Mouse (Mus musculus) megakaryocyte, adult 5-6 weeks (primary cell): ENCODE measurements around the gene Uchl3. TPM values are rescaled to one million over a fixed set of nuclear protein-coding genes. Genes with fewer than 3 reads are reported as not detected.

ENCODE experiments used
- ATAC-seq: 2 replicates; pipeline ENCODE4 v1.8.0; 2016; ENCODE audit warnings: mild to moderate bottlenecking, inconsistent platforms; ENCODE audit not compliant: poor library complexity, severe bottlenecking
- total RNA-seq, 2 experiments: library from RNA; stranded (forward) in 1 of 2; stranded (reverse) in 1 of 2; fragments of 153-499, 151-499 nt in 1 of 2; fragments of 221-1000, 200-1000 nt in 1 of 2; gene quantifications; 2 replicates each; pipeline versions ENCODE4 v1.2.3 to v1.2.4; 2015 to 2017

Gene Uchl3
- 40.1 and 40.6 TPM in 2 replicates for total RNA-seq (2015)
- total RNA-seq (2017): 27.2 and 33.0 TPM in 2 replicates

- ATAC-seq: peak; percentile 95
These were observed at the start of gene Uchl3 for GRCm38 (mm10) chr14:101653581-101654525. Gene Uchl3 (plus strand): TSS chr14:101653967.

GRCm38 (mm10) chr14:101605843-101606242 is 47.9 kb upstream of the Uchl3 start:
- ATAC-seq: no peak

DNA sequence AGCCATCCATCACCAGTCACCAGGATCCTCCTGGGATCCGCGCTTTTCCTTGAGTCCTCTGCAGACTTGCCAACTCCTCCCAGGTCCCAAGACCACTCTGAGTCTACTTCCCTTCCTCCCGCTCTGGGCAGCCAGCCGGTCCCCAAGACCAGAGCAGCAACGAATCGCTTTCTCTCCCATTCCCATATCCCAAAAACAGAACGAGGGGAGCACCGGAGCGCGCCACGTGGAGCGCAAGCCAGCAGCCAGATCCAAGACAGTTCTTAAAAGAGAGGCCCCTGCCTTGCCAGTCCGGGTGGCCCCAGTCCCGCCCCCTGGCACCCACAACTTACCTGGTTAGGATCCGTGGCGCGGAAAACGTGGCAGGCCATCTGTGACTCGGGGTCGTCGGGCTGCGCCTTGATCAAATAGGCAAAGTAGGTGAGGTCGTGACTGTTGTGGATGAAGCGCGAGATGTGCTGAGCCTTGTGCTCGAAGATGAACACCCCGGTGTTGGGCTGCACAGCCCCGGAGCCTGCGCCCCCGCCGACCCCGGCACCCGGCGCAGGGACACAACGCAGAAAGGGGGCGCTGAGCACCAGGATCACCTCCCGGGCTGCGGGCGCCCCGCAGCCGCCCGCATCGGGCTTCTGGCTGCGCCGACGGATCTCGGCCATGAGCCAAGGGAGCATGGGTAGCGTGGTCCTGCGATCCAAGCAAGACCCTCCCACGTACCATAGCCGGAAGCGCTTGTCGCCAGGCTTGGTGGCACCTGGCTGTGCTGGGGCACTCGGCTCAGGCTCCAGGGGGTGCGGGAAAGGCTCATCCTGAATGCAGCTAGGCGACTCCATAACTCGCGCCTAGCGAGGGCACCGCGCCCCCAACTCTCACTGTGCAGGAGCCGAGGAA is 45.9 kb upstream of the Uchl3 start:
- peak; percentile 10 for ATAC-seq

- peak; percentile 87 for ATAC-seq
These were observed 45.0 kb upstream of the Uchl3 start, which contains the start of gene Tbc1d4 for GRCm38 (mm10) chr14:101608519-101609368. Gene Tbc1d4 (minus strand): TSS chr14:101609191.

DNA sequence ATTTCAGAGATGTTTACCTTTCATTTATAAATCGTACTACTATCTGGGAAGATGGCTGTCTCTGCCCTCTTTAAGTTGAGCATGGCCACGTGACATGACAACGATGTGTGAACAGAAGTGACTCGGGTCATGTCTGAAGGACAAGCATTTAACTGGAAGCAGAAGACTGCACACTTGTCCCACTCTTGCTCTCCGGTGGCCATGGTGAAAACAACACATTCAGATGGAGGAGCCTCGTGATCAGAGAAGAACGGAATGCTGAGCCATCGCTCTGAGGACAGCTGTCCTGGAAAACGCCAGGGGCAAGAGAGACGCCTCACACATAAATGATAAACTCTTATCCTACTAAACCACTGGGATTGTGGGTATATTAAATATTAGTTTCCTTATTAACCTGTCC is 43.1 kb upstream of the Uchl3 start:
- ATAC-seq: no peak

DNA sequence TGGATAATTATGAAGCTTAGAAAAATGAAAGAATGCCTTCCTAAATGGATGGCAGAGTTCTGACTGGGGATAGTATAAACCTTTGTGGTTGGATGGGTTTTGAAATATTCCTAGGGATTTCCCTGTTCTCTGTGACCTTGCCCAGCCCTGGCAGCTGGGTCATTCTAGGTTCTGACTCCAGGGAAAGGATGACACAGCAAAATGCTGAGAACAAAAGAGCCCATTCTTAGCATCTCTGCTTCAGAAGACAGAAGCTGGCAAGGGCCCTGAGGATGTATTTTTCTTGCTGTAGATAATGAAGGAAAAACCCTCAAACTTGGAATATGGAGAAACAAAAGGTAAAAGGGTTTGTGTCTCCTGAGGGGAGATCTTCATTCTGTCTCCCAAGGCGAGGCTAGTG is 40.6 kb upstream of the Uchl3 start:
- ATAC-seq: no peak

GRCm38 (mm10) chr14:101616178-101616577 is 37.6 kb upstream of the Uchl3 start:
- peak; percentile 38; the same call in 1 of the 2 replicates for ATAC-seq

- no peak for ATAC-seq
These were observed 36.1 kb upstream of the Uchl3 start for GRCm38 (mm10) chr14:101617680-101618079.

DNA sequence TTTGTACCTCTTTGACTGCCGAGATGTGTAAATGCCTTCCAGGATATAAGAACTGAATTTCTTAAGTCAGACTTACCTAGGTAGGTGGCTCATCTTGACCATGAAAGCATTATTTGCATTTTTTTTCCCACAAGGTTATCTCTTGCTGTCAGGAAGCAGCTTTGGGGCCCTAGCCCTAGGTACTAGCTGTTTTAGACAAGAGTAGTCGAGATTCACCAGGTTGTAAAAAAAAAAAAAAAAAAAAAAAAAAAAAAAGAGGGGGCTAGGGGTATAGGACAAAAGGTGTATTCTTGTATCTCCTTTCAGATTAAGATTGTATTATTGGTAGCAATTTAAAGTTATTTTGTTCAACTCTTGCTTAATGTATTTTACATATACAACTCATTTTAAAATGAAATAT is 23.2 kb upstream of the Uchl3 start:
- no peak for ATAC-seq

DNA sequence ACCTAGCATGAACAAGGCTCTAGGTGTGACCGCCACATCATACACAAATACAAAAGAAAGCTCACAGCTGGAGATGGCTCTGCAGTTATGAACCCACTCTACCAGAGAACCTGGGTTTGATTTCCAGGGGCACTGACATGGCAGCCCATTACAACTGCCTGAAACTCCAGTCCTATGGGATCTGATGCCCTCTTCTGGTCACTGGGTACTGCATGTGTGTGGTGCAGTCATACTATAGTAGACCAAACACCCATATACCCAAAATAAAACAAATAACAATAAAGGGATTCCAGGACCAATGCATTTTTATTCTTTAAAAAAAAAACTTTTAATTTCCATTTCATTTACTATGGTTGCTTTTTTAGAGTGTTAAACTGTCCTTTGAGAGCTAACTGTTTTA is 18.0 kb upstream of the Uchl3 start:
- no peak for ATAC-seq

DNA sequence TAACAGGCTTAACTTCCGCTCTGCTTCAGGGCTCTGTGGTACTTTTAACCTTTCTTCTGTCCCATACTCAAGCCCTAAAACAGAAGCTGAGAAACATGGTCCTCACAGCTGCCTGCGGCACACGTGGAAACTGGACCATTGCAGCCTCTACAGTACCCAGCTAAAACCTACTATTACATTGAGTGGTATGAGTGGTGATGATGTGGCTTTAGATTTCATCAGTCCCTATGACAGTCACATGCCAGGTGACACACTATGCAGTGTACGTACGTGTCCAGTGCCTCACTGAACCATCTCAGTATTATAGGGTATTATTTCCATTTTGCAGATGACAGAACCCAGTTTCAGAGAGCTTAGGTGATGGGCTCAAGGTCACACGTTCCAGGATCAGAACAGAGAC is 16.4 kb upstream of the Uchl3 start:
- ATAC-seq: no peak

DNA sequence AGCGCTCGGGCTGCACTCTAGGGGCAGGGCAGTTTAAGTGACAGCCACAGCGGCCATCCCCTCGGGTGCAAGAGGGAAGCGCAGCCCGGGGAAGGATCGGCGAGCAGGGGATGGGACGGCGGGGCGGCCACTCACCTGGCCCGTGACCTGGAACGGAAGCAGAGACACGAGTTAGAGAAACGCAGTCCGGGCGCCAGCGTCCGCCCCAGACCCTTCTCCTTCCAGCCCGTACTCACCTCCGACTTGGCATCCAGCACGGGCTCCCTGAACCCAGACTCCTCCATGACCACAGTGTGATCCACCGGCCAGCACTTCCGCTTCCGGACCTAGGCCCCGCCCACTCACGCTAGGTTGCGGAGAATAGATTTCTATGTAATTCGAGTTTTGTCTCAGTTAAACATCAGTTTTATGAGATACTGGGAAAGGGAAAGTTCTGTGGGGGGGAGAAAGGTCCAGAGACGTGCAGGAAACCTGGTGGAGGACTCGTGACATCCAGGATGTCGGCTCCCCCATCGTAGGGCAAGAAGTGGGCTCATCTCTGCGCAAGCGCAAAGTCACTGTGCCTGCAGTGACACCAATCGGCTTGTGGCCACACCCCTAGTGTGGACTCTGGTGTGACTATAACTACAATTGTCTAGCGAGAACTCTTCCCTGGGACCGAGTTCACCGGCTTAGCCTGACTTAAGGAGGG is 13.5 kb upstream of the Uchl3 start, which contains the start of gene Commd6:
Gene Commd6, minus strand, starts transcription at position 534 of the 691 bp plus-strand sequence.
- ATAC-seq: peak; percentile 95

DNA sequence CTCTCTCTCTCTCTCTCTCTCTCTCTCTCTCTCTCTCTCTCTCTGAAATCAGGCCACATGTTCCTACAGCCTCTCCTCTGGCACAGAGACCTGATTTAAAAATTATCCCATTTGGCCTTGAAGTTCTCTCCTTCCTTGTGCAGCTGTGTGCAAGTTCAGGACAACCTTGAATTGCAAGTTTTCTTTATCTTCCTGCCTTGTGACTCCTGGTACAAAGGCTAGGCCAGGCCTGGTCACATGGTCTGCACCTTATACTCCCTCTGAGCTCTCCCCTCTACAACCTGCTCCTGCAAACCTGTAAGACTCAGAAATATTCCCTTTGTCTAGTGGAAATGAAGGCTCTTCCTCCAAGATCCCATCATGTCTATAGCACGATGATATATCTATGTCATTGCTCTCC is 8.8 kb upstream of the Uchl3 start:
- ATAC-seq: no peak

- no peak for ATAC-seq
These were observed 3.2 kb upstream of the Uchl3 start for GRCm38 (mm10) chr14:101650551-101650950.

DNA sequence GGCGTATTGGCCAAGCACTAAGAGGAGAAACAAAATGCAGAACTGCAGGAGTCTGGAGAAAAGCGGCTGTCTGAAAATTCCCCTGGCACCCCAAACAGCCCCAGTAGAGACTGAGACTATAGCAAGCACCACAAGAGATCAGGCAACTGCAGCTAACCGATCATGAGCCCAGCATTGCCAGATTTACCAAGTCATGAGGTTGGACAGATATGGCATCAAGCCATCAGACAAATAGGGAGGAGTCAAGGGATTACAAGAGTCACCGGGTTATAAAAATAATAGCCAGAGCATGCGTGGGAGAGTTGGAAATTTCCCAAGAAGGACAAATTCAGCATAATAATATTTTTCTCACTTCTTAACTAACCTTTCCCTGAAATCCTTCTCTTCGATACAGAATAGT is 1.2 kb upstream of the Uchl3 start:
- no peak for ATAC-seq

DNA sequence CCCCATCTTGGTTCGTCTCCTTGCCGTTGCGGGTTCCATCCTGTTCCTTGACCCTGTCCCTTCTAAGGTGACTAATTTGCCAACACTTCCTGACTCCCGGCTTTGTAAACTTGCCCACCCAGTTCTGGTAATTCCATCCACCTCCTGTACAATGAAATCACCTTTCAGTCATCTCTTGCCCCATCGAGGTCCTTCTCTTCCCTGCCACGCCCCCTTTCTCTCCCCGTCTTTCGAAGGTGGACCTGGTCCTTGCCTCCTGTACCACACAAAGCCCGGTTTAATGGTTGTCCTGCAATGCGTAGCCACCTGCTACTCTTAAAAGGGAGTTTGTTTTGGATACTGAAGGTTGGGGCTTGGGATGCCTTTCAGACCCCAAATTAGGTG is 751 bp downstream of the Uchl3 start:
- no peak for ATAC-seq

DNA sequence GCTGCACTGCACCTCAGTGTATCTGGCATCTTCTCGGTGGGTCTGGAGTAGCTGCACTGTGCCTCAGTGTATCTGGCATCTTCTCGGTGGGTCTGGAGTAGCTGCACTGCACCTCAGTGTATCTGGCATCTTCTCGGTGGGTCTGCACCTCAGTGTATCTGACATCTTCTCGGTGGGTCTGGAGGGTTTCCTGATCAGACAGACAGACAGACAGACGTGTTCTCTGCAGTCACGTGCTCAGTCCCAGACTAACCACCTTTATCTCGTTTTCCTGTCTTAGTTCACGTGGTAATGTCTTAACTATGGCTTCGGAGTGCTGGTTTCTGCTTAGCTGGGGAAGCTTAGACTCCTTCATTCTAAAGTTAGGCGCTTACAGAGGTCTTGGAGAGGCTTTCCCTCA is 2.5 kb downstream of the Uchl3 start:
- ATAC-seq: no peak

DNA sequence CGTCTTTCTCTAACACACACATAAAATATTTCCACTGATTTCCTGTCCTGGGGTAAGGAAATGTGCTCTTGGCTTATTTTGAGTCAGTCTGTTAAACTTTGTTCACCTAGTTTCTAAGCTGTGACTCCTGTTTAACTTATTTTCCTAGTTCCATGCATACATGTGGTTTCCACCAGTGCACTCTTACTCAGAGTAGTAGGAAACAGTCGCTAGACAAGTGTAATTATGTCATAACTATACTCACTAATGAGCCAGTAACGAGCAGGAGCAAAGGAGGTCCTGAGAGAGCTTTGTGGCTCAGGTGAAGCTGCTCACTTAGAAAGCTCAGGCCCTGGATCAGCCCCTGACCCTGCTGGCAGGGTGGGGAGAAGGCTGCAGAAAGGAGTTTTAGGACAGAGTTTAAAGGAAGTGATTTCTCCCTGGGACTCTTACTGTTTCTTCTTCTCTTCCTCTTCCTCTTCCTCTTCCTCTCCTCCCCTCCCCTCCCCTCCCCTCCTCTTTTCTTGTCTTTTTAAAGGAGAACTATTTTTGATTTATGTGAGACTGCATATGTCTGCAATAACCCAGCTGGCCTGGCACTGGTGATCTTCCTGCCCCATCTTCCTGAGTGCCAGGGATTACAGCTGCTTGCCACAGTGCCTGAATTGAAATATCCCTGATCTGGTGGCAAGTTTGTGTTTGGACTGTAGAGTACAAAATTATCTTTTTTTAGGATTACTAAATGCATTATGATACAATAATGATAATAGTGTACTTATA is 8.1 kb downstream of the Uchl3 start:
- ATAC-seq: peak; percentile 69

DNA sequence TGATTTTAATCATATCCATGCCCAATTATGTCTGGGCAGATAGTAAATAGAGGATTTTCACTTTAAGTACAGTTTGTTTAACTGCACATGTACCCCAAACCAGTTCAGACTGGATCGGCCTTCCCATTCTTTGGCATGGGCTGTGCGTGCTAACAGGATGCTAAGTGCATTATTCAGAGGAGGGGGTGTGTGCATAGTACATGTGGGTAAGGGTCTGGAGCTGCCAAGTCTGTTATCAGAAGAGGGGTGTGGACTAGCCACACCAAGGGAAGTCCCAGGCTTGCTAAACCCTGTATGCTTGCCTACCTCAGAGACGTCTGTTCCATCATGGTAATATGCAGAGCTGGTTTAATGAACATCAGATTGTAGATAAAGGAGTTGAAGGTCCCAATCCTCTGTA is 10.5 kb downstream of the Uchl3 start:
- ATAC-seq: no peak
